Mouse (Mus musculus) kidney, adult 2 months (tissue): ENCODE results near the gene Atf6b. TPM values are rescaled to one million over a fixed set of nuclear protein-coding genes. Genes with fewer than 3 reads are reported as not detected.

Experiments used
- DNase-seq: peaks from one replicate; pipeline ENCODE4 v3.0.0; 2021
- H3K27ac ChIP-seq: fragments of 200-500 bp; 2 replicates; pipeline ENCODE4 v1.5.1; 2012; ENCODE audit warnings: low read depth, low read length, control low read depth, inconsistent platforms; ENCODE audit not compliant: insufficient read depth
- H3K27me3 ChIP-seq: fragments of 200-500 bp; replicated peaks from 2 replicates; pipeline ENCODE4 v1.6.1; 2012; ENCODE audit warnings: mild to moderate bottlenecking, moderate library complexity, low read length, inconsistent platforms; ENCODE audit not compliant: control insufficient read depth, insufficient read depth
- H3K36me3 ChIP-seq: fragments of 200-500 bp; 2 replicates; pipeline ENCODE4 v1.6.1; 2012; ENCODE audit warnings: mild to moderate bottlenecking, moderate library complexity, low read length, inconsistent platforms; ENCODE audit not compliant: control insufficient read depth, insufficient read depth
- H3K4me1 ChIP-seq: fragments of 200-500 bp; 2 replicates; pipeline ENCODE4 v1.6.1; 2011; ENCODE audit warnings: low read length; ENCODE audit not compliant: control insufficient read depth, insufficient read depth
- H3K4me3 ChIP-seq: fragments of 200-500 bp; 2 replicates; pipeline ENCODE4 v1.5.1; 2011; ENCODE audit warnings: mild to moderate bottlenecking, low read depth, low read length, control low read depth; ENCODE audit not compliant: insufficient read depth
- CTCF ChIP-seq: fragments of 200-500 bp; conservative IDR thresholded peaks from 2 replicates; pipeline ENCODE4 v1.5.1; 2011; ENCODE audit warnings: low read depth, mild to moderate bottlenecking, control low read depth, low read length, moderate library complexity, mixed read lengths; ENCODE audit not compliant: insufficient read depth, insufficient read length
- POLR2A ChIP-seq: fragments of 200-500 bp; IDR thresholded peaks from one replicate; pipeline ENCODE4 v1.6.1; 2011; ENCODE audit warnings: low read depth, low read length, control low read depth
- WGBS: fragments of 180-500 bp; shearing (Covaris S2); methylation state at CpG from one replicate; pipeline ENCODE4 v1.1.7; 2018; 5-methylcytosine and 5-hydroxymethylcytosine counted together
- polyA plus RNA-seq: library from polyadenylated mRNA; depleted of rRNA; stranded (reverse); fragments of >200 nt; gene quantifications from 2 replicates; pipeline ENCODE4 v1.2.3, GENCODE M21; 2012

Atf6b gene
- polyA plus RNA-seq, 1 experiment: 52.5 TPM

DNA sequence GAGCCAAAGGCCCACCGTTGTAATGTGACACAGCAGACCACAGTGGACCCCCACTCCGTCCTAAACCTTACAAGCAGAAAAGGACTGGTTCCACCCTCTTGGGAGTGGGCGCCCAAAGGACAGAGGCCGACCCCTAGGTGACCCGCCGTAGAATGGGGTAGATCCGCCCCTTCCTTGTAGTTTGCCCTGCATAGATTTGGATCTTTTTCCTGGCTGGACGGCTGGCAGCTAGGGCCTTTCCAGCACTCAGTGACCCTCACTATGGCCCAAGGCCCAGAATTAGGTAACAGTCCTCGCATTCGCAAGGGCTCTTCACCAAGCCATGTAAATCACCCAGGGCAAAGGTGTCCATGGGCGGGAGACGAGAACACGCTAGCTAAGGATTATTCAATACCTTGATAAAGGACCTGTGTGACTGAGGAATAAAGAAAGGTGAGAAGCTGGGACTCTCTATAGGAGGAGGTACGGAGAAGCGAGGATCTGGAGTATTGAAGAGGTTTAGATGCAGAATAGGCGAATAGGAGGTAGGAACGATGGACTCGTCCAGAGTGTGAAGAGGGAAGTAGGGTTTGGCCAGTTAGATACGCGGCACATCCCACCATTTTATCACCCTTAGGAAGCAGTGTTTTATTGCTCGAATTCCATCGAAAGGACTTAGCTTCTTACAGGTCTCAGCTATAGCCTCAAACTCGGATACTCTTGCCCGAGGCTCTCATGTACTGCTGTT, 42.3 kb upstream of the Atf6b start:
- peak overlapping the region; percentile 97 for H3K27ac ChIP-seq
- TF ChIP-seq POLR2A (no peak), CTCF (no peak)
- no peaks in the 10 kb centered on the region for H3K27me3 ChIP-seq
- H3K4me1 ChIP-seq: peaks cover 32% of the 10 kb centered on the region
- WGBS: 7% methylated on average over 24 of the region's 24 CpGs
- H3K36me3 ChIP-seq: no peaks in the 10 kb centered on the region
- peak; percentile 88 for DNase-seq
- peak overlapping the region; percentile 67 for H3K4me3 ChIP-seq

DNA sequence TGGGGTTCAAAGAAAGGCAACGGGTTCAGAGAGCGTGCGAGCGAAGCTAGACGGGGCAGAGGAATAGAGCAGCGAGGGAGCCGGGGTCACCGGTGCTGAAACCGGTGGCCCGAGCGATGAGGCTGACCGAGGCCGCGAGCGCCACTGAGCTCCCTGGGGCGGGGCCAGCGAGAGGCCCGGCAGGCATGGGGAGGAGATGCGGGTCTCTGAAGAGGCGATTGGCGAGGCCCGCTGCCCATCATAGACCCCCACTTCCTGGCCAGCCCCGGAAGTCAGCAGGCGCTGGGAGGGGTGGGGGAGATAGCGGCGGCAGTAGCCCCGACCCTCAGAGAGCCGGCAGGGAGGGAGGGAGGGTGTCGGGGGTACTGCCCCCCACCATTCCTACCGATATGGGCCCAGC, 41.3 kb upstream of the Atf6b start:
- H3K4me1 ChIP-seq: peaks cover 32% of the 10 kb centered on the region
- peak overlapping the region; percentile 97 for H3K27ac ChIP-seq
- no peaks in the 10 kb centered on the region for H3K27me3 ChIP-seq
- peak; percentile 99 for DNase-seq
- TF ChIP-seq CTCF (no peak), POLR2A (peak; percentile 75)
- WGBS: 2% methylated on average over 20 of the region's 30 CpGs
- no peaks in the 10 kb centered on the region for H3K36me3 ChIP-seq
- peak overlapping the region; percentile 67 for H3K4me3 ChIP-seq

DNA sequence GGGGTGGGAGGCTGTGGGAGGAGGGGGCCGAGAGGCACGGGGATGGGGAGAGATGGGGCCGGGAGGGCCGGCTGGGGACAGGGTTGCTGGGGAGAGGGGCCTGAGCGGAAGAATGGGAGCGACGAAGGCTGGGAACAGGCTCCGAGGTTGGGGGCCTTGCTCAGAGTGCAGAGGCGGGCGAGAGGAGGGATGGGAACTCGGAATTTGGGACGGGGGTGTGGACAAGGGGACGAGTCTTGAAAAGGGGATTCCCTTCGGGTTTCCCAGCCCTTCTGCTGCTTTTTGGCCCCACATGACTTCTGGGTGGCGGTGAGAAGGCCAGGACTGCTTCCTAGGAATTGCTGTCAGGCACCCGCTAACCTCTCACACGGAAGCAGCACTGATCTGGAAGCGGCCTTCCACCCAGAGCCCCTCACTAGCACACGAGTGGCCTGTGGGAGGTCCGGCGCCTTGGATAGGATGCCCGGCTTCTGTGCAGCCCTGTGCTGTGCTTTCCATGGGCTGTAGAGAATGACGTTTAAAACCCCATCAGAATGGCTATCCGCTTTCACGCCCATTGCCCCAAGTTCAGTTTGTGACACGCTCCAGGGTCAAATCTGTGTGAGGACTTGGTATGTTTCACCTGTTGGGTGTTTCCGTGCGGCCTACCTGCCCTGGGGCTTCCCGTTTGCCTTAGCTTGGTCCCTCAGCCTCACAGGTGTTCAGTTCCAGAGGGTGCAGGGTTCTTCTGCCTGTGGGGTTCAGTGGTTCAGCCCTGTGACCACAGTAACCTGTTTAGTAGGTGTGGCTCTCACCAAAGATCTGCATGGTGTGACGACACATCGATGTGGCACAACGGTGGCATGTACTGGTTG, 40.5 kb upstream of the Atf6b start:
- no peak for TF ChIP-seq POLR2A
- TF ChIP-seq CTCF: no peak
- WGBS: 6% methylated on average over 32 of the region's 32 CpGs
- no peaks in the 10 kb centered on the region for H3K27me3 ChIP-seq
- DNase-seq: peak; percentile 22
- H3K4me1 ChIP-seq: peaks cover 32% of the 10 kb centered on the region
- no peak overlapping the region for H3K27ac ChIP-seq
- H3K36me3 ChIP-seq: no peaks in the 10 kb centered on the region
- peak overlapping the region; percentile 67 for H3K4me3 ChIP-seq

DNA sequence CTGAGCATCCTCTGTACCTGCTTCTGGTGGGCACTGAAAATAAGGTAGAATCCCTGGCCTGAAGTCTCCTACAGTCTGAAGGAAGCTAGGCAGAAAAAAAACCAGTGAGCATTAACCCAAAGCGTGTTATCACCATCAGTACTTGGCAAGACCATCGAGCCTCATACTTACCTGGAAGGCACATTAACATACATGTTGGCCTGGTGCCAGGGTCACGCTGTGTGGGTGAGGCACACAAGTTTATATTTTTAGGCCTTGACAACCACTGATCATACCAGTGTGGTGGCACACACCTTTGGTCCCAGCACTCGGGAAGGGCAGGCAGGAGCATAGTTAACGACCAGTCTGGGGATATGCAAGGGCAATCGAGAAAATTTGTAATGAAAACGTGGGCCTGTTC, 38.9 kb upstream of the Atf6b start:
- DNase-seq: peak; percentile 38
- 42% methylated on average over 7 of the region's 7 CpGs for WGBS
- H3K4me3 ChIP-seq: no peak overlapping the region
- no peaks in the 10 kb centered on the region for H3K27me3 ChIP-seq
- no peaks in the 10 kb centered on the region for H3K36me3 ChIP-seq
- H3K4me1 ChIP-seq: peaks cover 23% of the 10 kb centered on the region
- H3K27ac ChIP-seq: no peak overlapping the region
- no peak for TF ChIP-seq CTCF
- TF ChIP-seq POLR2A: no peak

DNA sequence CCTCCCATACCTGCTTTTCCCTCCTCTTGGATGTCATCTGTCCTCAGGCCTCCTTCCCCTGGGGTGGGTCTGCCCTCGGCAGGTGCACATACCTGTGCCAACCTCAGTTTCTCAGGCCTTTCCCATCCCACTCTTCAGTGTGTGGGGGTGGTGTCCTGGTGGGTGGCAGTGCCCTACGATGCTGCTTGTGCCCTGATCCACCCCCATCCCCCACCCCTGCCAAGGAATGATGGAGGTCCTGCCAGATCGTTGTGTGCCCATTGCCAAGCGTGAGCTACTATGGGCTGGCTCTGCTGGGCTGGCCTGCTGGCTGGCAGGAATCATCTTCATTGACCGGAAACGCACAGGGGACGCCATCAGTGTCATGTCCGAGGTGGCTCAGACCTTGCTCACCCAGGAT, 35.9 kb upstream of the Atf6b start:
- WGBS: 89% methylated on average over 8 of the region's 8 CpGs
- Histone ChIP-seq H3K27ac (no peak overlapping the region), H3K4me1 (peaks cover 16% of the 10 kb centered on the region), H3K27me3 (no peaks in the 10 kb centered on the region), H3K4me3 (no peak overlapping the region), H3K36me3 (no peaks in the 10 kb centered on the region; the same call in 1 of the 2 replicates)
- no peak for DNase-seq
- no peak for TF ChIP-seq CTCF
- no peak for TF ChIP-seq POLR2A

DNA sequence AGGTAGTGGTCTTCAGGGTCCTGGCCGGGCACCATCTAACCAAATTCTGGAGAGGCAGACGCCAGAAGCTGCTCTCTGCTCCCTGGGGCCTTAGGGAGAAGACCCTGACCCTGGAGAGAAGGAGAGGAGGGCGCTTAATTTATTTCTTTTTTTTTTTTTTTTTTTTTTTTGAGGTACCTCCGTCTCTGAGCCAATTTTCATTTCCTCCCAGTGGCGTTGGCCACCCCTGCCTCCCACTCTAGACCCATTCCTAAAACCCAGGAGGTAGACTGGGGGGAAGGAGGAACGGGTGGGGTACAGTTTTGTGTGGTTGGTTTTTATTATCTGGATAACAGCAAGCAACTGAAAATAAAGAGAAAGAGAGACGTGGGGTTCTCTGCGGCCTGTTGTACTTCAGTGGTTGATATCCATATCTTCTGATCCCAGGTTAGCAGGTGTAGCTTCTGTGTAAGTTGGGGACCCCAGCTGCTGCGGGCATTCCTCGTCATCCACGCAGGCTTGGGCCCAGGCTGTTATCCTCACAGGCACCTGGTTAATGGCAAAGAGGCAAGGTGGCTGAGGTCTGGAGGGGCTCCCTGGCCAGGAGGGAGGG, 33.8 kb upstream of the Atf6b start:
- Histone ChIP-seq H3K27me3 (no peaks in the 10 kb centered on the region), H3K36me3 (no peaks in the 10 kb centered on the region; the same call in 1 of the 2 replicates), H3K4me3 (no peak overlapping the region), H3K27ac (no peak overlapping the region), H3K4me1 (peaks cover 8% of the 10 kb centered on the region)
- TF ChIP-seq POLR2A: no peak
- no peak for TF ChIP-seq CTCF
- WGBS: 79% methylated on average over 11 of the region's 11 CpGs
- no peak for DNase-seq
